Mouse (Mus musculus) large intestine, adult 2 months (tissue): ENCODE measurements around the gene Kif3a. TPM values are rescaled to one million over a fixed set of nuclear protein-coding genes. Genes with fewer than 3 reads are reported as not detected.

Experiments used
- DNase-seq: peaks from one replicate; pipeline ENCODE4 v3.0.0-alpha.2; 2012; ENCODE audit warnings: low read depth, low spot score
- WGBS: fragments of 180-500 bp; shearing (Covaris S2); methylation state at CpG from one replicate; pipeline ENCODE4 v1.1.7; 2018; 5-methylcytosine and 5-hydroxymethylcytosine counted together
- polyA plus RNA-seq: library from polyadenylated mRNA; depleted of rRNA; stranded (reverse); fragments of >200 nt; gene quantifications from 2 replicates; pipeline ENCODE4 v1.2.3, GENCODE M21; 2012

Kif3a gene
- polyA plus RNA-seq, 1 experiment: 1.8 TPM

DNA sequence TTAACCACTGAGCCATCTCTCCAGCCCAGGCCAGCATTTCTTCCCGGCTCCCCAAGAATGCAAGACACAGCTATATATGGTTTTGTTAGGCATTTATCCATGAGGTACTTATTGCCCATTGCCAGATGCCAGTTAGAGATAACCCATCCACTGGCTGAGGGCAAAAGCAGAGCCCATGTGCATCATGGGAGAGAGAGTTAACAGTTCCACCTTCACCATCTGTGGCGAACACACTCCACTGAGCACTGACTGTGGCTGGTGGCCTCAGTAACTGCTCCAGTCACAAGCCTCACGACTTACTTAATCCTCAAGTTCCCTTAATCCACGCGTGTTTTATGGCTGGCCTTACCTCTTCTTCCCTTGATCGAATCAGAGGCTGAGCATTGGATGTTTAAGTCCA, 42.1 kb downstream of the Kif3a start:
- no peak for DNase-seq
- 49% methylated on average over 6 of the region's 6 CpGs for WGBS

DNA sequence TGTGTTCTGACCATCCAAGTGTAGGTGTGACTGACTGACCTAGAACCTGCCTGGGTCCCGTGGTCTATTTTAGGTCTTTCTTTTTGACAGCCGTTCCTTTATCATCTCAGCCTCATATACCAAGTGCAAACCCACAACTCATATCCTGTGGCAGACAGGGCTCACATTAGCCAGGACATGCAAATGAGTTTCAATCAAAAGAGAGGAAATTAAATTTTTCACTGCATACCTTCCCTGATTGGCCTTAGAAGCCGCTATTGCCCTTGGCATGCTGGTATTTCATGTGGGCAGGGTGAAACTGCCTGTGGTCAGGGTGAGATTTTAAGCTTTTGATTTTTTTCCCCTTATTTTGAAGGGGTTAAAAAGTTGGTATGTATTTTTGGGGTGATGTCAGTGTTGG, 42.5 kb downstream of the Kif3a start:
- DNase-seq: no peak
- 58% methylated on average over 3 of the region's 3 CpGs for WGBS

DNA sequence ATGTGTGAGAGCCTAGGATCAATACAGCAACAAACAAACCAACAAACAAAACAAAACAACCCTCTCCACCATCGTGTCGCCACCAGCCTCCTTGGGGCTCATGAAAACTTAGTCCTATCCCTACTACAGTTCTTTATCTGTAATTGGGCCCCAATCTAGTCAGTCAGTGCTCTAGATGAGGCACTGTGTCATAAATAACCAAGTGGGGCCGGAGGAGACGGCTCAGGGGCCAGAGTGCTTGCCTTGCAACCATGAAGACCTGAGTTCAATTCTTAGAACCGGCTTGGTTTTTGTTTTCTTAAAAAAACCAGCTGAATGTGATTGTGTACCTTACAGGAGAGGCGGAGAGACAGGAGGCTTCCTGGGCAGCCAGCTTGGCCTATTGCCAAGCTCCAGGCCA, 48.0 kb downstream of the Kif3a start:
- no peak for DNase-seq
- 43% methylated on average over 6 of the region's 6 CpGs for WGBS

DNA sequence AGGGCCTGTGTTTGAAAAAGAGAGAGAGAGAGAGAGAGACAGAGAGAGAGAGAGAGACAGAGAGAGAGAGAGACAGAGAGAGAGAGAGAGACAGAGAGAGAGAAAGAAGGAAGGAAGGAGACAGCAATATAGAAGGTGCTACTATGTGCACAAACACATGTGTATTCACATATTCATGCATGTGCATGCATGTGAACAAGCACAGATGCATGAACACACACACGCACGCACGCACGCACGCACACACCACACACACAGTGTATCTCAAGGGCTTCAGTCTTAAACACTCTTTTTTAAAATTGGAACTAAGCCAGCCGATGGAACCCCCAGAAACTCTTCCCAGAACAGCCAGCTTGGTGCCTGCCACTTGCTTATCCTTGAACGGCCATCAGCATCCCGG, 48.4 kb downstream of the Kif3a start:
- DNase-seq: no peak
- 92% methylated on average over 8 of the region's 8 CpGs for WGBS

DNA sequence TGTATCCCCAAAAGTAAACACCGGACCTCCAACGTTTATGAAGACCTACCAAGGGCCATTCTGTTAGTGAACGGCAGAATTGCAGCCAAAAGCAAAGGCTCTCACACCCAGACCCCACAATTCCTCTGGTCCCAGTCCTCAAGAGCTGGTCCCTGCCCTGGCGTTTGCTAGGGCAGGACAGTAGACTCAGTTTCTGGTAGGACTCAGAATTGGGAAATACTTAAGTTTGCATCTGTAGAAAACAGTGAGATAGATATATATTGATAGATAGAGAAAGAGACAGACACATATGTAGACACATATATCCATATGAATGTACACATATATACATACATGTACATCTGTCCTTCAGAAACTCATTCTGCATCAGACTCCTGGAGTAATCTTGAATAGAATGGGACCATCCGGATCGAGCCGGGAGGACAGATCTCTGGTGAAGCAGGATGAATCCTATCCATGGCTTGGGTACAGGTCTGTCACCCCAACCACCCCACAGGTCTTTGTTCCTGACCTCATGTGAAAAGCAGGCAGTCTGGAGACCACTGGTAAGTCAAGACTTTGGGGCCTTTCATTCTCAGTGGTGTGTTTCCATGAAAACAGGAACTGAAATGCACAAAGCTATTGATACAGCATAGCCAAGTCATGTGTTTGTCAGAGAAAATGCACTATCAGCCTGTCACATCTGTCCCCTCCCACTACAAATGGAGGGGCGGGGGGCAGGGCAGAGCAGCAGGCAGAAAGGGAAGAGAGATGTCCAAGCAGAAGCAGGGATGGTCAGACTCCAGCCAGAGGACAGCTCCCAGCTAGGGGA, 49.8 kb downstream of the Kif3a start:
- DNase-seq: no peak
- 58% methylated on average over 8 of the region's 8 CpGs for WGBS

DNA sequence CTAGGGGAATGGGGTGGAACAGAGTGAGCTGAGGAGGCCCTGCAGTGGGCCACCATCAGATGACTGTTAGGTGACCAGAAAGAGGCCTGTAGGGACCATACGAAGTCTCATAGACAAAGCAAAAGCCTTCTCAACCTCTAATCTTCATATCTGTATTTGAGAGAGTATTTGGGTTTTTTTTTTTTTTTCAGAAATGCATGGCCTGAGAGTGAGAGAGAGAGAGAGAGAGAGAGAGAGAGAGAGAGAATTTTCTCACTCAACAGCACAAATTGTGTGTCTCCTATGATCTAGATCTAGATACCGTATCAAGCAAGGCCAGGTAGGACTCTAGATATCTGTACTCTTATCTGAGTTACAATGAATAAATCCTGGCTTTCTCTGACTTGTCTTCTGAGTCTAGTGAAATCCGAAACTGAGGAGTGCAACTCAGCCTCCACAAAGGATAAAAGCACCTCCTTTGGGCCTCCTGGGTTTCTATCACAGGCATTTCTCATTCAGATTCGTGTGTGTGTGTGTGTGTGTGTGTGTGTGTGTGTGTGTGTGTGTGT, 50.5 kb downstream of the Kif3a start:
- DNase-seq: no peak
- WGBS: 68% methylated on average over 4 of the region's 4 CpGs

DNA sequence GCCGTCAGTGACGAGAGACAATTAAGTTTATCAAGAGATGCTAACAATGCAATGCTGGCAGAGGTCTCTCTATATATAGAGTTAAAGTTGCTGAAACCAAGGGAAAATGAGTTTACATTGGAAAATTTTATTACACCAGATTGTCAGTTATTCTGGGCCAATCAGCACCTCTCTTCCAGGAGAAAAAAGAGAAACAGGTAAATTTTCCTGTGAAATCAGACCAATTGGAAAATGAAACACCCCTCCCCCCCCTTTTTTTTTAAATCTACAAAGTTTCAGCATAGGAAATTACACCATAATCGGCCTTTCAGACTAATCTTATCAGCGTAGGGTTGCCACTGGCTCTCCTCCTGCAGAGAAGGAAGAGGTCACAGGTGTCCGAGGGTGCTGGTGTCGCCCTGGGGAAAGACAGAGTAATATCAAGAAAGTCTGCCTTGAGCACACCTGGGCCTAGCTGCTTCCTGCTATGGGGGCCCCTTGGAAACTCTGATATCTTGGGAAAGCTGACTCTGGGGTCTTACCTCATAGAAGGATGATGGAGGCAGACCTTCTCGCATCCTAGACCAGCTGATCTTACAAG, 51.5 kb downstream of the Kif3a start, which contains the start of gene Il4:
Gene Il4 (minus strand): TSS at position 51 of the 580 bp plus-strand sequence.
- DNase-seq: no peak
- WGBS: 55% methylated on average over 7 of the region's 7 CpGs

DNA sequence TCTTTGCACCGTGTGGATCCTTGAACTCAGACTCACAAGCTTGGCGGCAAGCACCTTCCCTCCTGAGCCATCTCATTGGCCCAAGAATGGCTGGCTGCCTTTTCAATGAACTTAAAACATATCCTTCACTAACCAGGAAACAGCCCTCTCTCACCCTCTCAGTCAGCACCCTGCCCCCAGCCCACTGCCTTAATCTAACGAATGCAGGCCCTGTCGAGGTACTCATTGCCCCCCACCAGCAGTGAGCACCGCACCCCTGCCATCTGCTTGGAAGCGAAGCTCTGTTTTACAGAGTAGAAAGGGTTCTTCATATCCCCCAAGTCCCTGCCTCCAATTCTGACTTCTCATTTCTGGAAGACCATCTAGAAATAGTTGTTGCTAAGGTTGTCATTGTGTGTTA, 52.2 kb downstream of the Kif3a start:
- 72% methylated on average over 6 of the region's 6 CpGs for WGBS
- no peak for DNase-seq

DNA sequence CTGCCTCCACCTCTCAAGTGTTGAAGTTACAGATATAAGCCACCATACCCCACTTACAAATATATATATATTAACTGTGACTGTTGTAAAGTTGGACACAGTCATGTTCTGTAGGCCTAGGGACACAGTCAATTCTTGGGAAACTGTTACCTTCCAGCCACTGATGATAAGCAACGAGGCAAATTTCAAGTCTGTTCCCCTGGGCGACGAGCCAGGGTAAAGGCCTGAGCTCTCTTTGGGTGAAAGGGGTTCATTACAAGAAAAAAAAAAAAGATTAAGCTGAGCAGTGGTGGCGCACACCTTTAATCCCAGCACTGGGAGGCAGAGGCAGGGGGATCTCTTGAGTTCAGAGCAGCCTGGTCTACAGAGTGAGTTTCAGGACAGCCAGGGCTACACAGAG, 52.9 kb downstream of the Kif3a start:
- DNase-seq: no peak
- WGBS: 79% methylated on average over 4 of the region's 4 CpGs

DNA sequence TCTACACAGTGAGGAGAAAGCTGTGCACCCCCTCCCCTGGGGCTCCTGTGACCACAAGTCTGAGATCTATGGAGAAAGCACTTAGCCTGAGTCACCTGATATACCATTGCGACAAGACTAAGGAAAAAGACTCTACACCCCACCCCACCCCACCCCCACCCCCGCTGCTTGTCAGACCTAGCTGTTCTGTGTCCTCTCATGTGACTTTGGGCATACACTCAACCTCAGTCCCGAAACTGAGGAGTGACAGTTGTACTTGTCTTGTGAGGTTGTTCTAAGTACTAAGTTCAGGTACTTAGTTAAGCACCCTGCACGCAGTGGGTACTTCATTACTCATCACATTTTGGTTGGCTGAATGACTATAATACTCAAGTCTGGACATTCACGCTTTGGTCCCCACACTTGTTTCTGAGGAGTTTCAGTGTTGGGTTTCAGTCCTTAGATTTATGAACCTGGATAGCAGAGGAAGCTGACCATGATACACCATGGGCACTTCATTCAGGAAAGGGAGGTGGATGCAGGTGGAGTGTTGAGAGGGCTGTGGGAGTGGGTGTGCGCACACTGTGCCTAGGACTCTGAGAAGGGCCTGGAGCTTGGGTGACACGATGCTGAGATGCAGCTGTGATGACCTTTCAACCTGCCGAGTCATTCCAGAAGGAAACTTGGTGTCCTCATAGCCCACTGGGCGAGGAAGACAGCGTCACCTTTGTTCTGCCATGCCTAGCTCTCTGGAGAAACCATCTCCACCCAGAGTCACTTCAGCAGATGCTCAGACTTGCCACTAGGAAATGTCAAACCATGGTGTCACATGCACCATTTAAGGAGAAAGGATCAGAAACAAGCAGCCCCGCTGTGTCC, 54.6 kb downstream of the Kif3a start:
- DNase-seq: no peak
- WGBS: 81% methylated on average over 11 of the region's 11 CpGs

DNA sequence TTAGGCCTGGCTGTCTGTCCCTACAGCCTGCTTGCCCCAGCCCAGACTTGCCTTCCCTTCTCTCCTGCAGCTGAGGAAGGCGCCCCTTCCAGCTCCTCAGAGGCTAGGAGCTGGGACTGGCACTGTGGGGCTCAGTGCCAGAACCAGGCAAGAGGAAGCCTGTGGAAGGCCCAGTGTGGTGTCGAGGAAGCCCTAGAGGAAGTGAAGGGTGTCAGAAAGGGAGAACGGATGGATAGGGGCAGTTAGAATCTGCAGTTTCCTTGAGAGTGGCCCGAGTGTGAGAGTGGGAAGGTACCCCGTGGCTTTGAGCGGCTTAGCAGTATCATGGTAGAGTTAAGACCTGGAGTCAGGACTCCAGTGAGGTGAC, 55.2 kb downstream of the Kif3a start:
- DNase-seq: no peak
- WGBS: 70% methylated on average over 6 of the region's 6 CpGs

DNA sequence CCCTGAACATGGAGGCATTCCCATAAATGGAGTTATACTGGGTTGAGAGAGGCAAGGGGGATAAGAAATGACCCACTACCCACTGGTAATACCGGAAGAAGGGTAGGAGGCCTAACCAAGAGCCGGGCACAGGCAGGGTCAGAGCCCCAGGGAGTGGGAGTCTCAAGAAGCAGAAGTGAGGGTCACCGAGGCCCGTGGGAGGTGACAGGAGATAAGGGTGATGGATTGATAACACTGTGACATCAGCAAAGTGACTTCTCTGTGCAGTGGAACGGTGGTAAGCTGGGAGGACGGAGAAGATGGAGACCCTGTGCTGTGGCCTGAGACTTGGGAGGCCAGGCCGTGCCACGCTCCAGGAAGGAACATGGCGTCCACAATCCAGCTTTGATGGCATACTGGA, 56.4 kb downstream of the Kif3a start:
- WGBS: 93% methylated on average over 9 of the region's 9 CpGs
- no peak for DNase-seq

DNA sequence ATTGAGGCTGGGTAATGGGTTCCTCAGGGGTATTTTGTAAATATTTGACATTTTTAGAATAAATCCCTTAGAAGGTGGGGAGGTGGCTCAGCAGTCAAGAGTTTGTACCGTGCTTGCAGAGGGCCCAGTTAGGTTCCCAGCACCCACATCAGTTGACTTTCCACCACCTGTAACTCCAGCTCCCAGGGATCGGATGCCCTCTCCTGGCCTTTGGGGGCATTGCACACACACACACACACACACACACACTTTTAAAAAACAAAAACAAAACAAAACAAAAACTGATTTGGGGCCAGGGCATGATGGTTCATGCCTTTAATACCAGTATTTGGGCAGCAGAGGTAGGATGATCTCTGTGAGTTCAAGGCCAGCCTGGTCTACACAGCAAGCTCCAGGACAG, 56.9 kb downstream of the Kif3a start:
- no peak for DNase-seq
- WGBS: 94% methylated on average over 2 of the region's 2 CpGs

DNA sequence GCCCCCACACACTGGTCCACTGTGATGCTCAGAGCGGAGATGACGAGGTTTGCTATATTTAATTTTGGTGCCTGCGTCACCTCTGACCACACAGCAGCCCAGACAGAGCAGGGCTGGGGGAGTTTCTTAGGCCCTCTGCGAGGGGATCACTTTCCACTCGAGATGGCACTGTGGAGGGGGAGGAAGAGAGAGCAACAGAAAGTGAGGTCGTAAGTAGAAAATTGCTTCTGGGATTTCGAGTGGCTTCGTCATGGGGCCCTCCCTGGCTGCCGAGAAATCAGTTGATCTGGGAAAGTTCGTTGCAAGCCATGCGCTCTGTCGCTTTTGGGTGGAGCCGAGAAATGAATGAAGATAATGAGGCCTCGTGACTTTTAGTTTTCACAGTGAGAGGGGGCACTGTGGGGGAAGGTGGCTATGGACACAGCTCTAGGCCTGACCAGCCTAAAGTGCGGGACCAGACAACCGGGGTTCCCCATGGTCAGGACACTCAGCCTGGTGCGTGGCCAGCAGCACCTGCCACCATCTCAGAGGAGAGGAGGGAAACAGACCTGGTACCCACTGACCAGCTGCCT, 59.7 kb downstream of the Kif3a start:
- 75% methylated on average over 17 of the region's 17 CpGs for WGBS
- no peak for DNase-seq

DNA sequence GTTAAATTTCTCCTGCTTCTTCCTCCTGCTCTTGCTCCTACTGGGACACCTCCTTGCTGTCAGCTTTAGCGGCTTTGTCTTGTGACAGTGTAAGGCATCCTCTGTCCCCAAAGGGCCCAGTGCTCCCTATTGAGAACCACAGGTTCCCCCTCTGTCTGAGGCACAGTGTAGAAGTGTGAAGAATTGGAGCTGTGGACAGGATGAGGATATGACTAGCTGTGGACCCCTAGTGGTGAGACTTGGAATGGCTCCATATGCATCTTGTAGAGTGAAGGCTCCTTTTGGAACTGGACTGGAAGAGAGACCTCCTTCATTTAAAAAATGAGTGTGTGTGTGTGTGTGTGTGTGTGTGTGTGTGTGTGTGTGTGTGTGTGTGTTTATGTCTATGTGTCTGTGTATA, 60.7 kb downstream of the Kif3a start:
- DNase-seq: peak; percentile 42
- 21% methylated on average over 1 of the region's 1 CpGs for WGBS

DNA sequence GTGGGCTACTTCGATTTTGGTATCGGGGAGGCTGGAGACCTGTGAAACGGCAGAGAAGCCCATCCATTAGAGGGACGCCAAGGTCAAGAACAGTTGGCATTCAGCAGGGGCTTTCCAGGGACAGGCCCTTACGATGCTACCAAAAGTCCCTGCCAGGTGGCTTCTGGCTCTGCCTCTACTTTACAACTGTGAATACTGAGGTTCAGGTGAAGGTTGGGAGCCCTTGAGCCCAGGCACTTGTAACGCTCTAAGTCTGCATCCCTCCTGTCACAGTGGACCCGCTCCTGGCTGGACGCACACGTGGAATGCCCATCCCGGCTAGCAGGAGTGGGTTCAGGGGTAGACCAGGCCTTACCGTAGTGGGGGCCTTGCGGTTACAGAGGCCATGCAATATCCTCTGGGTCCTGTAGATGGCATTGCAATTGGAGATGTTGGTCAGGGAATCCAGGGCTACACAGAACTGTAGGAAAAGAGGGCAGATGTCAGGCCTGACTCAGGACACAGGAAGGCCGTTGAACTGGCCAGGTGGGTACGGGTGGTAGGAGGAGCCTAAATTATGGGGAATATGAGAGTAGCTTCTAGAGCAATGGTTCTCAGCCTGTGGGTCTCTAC, 65.0 kb downstream of the Kif3a start:
- DNase-seq: no peak
- 73% methylated on average over 14 of the region's 14 CpGs for WGBS

DNA sequence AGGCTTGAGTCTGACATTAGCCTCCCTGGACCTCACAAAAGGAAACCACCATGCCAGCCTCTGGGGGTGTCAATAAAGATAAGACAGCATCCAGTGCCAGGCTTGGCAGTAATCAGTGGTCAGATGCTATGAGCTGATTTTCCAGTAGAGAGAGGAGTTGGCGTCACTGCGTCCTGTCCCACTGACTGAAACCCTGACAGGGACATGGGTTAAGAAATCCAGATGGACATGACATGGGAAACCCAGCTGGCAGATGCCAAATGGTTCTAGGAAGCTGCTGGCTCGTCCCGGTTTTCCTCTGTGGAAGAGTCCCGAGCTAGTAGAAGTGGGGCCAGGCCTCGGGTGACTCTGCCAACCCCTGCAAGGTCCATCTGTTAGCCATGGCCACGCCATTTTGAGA, 66.5 kb downstream of the Kif3a start:
- 81% methylated on average over 7 of the region's 7 CpGs for WGBS
- no peak for DNase-seq

DNA sequence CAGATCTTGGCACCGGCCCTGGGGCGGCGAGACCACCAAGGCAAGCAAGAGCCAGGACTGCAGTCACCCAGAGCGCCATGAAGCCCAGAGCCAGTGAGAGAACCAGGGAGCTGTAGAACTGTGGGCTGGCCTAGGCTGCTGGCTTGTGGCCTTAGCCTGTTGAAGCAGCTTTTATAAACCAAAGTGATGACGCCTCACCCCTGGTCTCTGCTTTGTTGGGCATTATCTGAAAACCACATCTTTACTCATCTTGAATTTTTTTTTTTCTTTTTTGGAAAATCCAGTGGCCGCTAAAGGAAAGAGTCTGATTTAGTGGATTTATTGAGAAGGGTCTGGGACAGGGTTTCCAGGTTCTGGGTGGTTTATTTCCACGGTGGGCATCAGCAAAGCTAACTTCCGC, 67.4 kb downstream of the Kif3a start, which contains the start of gene Il13:
Gene Il13 (minus strand): TSS at position 147 of the 400 bp plus-strand sequence.
- WGBS: 96% methylated on average over 8 of the region's 8 CpGs
- no peak for DNase-seq

DNA sequence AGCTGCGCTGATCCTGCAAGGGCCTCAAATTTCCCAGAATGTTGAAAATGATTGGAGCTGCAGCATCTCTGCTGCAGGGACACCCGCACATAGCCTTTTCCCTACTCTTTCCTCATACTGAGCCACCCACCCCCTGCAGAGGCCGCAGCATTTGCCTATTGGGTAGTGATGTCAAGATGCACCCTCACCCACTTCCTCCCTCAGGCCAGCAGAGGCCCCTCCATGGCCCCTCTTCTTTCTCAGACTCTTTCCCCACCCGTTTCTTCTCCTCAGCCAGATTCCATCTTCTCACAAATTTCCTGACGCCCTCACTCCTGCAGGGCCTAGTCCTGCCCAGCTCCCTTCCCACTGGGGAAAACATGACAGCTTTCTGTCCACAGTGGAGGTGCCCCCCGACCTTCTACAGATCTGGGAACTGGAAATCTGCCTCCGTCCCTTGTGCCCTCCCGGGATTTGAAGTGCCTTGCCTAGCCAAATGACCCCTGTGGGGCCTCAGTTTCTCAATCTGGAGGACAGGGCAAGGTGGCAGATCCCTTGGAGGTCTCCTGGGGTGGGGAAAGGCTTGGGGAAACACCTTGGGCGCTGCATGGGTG, 68.5 kb downstream of the Kif3a start:
- DNase-seq: no peak
- WGBS: 61% methylated on average over 9 of the region's 9 CpGs
